Mouse (Mus musculus) megakaryocyte-erythroid progenitor cell, adult 5-6 weeks (primary cell): ENCODE data around the gene Med27. TPM values are rescaled to one million over a fixed set of nuclear protein-coding genes. Genes with fewer than 3 reads are reported as not detected.
"Not testable (repeated sequence)": the region's sequence is repeated elsewhere in the genome, so short reads cannot be mapped to it uniquely, and the experiment has no call there.

Experiments used
- ATAC-seq: replicated peaks from 2 replicates; pipeline ENCODE4 v1.8.0; 2016; ENCODE audit warnings: mild to moderate bottlenecking, inconsistent platforms; ENCODE audit not compliant: severe bottlenecking, poor library complexity, low FRiP score, low TSS enrichment
- total RNA-seq, 2 experiments: library from RNA; stranded (forward) in 1 of 2; stranded (reverse) in 1 of 2; fragments of 200-1000, 215-1000 nt in 1 of 2; fragments of >200 nt in 1 of 2; fragmentation: Nextera tagmentation in 1 of 2; gene quantifications; 2 replicates each; pipeline ENCODE4 v1.2.3; 2014 to 2017

The Med27 gene
- total RNA-seq, 2 experiments from 2014 or later = 12.8 to 40.7 TPM

- ATAC-seq = no peak
Observed at GRCm38 (mm10) chr2:29500601-29501350, 154.2 kb downstream of the Med27 start.

GRCm38 (mm10) chr2:29501381-29501780 is 154.8 kb downstream of the Med27 start:
- ATAC-seq = no peak

- ATAC-seq = no peak
Observed at GRCm38 (mm10) chr2:29504848-29505247, 158.2 kb downstream of the Med27 start.

GRCm38 (mm10) chr2:29506411-29506810 is 159.8 kb downstream of the Med27 start:
- no peak for ATAC-seq

GRCm38 (mm10) chr2:29513131-29513530 is 166.5 kb downstream of the Med27 start:
- no peak for ATAC-seq

- ATAC-seq = no peak
Observed at GRCm38 (mm10) chr2:29514836-29515235, 168.2 kb downstream of the Med27 start.

- ATAC-seq = no peak
Observed at GRCm38 (mm10) chr2:29515831-29516447, 169.3 kb downstream of the Med27 start.

GRCm38 (mm10) chr2:29516621-29517170 is 170.1 kb downstream of the Med27 start:
- ATAC-seq = no peak

GRCm38 (mm10) chr2:29519402-29519801 is 172.8 kb downstream of the Med27 start:
- ATAC-seq = no peak

- ATAC-seq = no peak
Observed at GRCm38 (mm10) chr2:29520206-29520605, 173.6 kb downstream of the Med27 start.

GRCm38 (mm10) chr2:29521486-29521885 is 174.9 kb downstream of the Med27 start:
- ATAC-seq = no peak

- no peak for ATAC-seq
Observed at GRCm38 (mm10) chr2:29523918-29524811, 177.5 kb downstream of the Med27 start.

GRCm38 (mm10) chr2:29525273-29525805 is 178.7 kb downstream of the Med27 start:
- ATAC-seq = no peak

GRCm38 (mm10) chr2:29526266-29526665 is 179.6 kb downstream of the Med27 start:
- ATAC-seq = no peak

GRCm38 (mm10) chr2:29527480-29527879 is 180.9 kb downstream of the Med27 start:
- ATAC-seq = not testable (repeated sequence)

- ATAC-seq = no peak
Observed at GRCm38 (mm10) chr2:29528811-29529210, 182.2 kb downstream of the Med27 start.

- ATAC-seq = not testable (repeated sequence)
Observed at GRCm38 (mm10) chr2:29529788-29530187, 183.2 kb downstream of the Med27 start.

GRCm38 (mm10) chr2:29532173-29532572 is 185.6 kb downstream of the Med27 start:
- no peak for ATAC-seq

- no peak for ATAC-seq
Observed at GRCm38 (mm10) chr2:29532921-29533320, 186.3 kb downstream of the Med27 start.
